In the genomic region with DNA sequence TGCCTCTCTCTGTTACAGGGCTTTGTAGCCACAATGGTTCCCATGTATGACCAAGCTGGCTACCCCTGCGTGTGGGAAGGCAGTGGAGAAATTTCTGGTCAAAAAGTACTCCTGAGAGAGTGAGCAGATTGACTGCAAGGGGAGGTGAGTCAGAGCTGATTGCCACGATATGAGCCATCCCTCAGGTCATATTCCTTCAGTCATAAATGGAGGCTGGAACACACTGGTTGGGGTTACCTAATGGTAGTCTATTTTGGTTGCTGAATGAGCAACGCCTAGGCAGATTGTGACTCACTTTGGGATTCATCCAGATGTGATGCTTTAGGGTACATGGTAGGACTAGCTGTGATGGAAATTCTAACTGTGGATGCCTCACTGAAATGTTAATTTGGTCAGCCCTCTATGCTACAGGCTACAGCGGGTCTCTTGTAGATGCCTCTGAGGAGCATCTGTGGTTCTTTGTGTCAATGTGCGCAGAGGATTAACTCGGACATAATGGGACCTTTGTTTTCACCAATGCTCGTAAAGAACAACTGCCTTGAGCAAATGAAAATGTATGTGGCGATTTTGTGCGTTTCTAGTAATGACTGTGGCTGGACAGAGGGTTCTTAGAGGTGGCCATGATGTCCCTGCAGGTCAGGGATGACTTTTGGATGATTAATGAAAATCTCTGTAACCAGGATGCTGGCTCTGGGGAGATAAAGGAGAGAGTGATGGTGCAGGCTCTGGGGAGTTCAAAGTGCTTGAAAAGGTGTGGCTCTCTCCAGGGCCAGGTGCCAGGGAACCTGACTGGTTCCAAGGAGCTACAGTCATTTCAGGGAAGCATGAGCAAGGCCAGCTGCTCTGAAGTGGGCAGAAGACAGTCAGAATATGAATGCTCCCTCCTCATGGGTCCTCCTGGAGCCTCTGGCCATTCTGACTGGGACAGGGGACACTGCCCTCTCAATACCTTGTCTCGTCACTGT, we compare ENCODE assay signal across 26 mouse cellular contexts.
A peak's percentile ranks its signal among the peaks of the same experiment; 100 is the strongest.
DNase-seq lines count a peak whose midpoint lies in the region; ATAC-seq and TF ChIP-seq lines count a peak whose summit lies in the region.
"Had no signal": no experiment of that assay in that cellular context is flagged by ENCODE, and none has a peak within 500 bp of the region (broad histone marks: within the 10 kb centered on the region; RNA-seq: fewer than 3 reads in every experiment).

No protein-coding gene starts in this region.

- WGBS in midbrain, embryonic 10.5 days: 65% methylated on average over 10 of the region's 10 CpGs
- WGBS in midbrain, embryonic 11.5 days: 58% methylated on average over 10 of the region's 10 CpGs

- H3ac ChIP-seq in myocyte (ENCODE audit: control insufficient read depth, insufficient read length): no peak overlapping the region

- no peak for TF ChIP-seq CTCF in left cerebral cortex, adult 2 months (IDR thresholded peaks at IDR 0.05)

- no peak overlapping the region for H3K4me2 ChIP-seq in midbrain, embryonic 11.5 days
- peak overlapping the region; percentile 48 for H3K4me2 ChIP-seq in myocyte (ENCODE audit: low read depth)
- H3K4me2 ChIP-seq: hindbrain, embryonic 15.5 days; limb, embryonic 12.5 days; liver, embryonic 15.5 days had no signal

- H3K36me3 ChIP-seq in midbrain, embryonic 10.5 days: no peaks in the 10 kb centered on the region
- H3K36me3 ChIP-seq in midbrain, embryonic 11.5 days (ENCODE audit: control insufficient read depth, insufficient read depth, low read length): no peaks in the 10 kb centered on the region
- H3K36me3 ChIP-seq in myocyte (ENCODE audit: control insufficient read depth, insufficient read depth): no peaks in the 10 kb centered on the region
- H3K36me3 ChIP-seq: G1E; hindbrain, embryonic 15.5 days; limb, embryonic 12.5 days; liver, embryonic 15.5 days had no signal

- TF ChIP-seq POLR2A in myocyte (IDR thresholded peaks at IDR 0.05; ENCODE audit: insufficient read length, low read depth): no peak

- H3K79me2 ChIP-seq in myocyte (ENCODE audit: control insufficient read depth, insufficient read depth): no peaks in the 10 kb centered on the region

- H3K27me3 ChIP-seq in midbrain, embryonic 10.5 days (ENCODE audit: low read depth, poor library complexity, severe bottlenecking): no peaks in the 10 kb centered on the region
- no peaks in the 10 kb centered on the region for H3K27me3 ChIP-seq in midbrain, embryonic 11.5 days (ENCODE audit: control insufficient read depth, insufficient read depth, low read length)
- H3K27me3 ChIP-seq in myocyte (ENCODE audit: control insufficient read depth, insufficient read depth, insufficient read length): no peaks in the 10 kb centered on the region
- H3K27me3 ChIP-seq: hindbrain, embryonic 15.5 days; limb, embryonic 12.5 days; liver, embryonic 15.5 days had no signal

- intact Hi-C loops in left cerebral cortex, adult 2 months (cut with DNase I): no loop called here

- DNase-seq in embryo, embryonic 10.5 days (ENCODE audit: low spot score): peak; percentile 5
- DNase-seq in embryo, embryonic 10 days (ENCODE audit: low spot score): no peak
- no peak for DNase-seq in midbrain, embryonic 10.5 days (ENCODE audit: low spot score)
- no peak for DNase-seq in midbrain, embryonic 11.5 days (ENCODE audit: low spot score, missing footprints)
- DNase-seq in NIH3T3 (ENCODE audit: low read depth): peak; percentile 97
- DNase-seq in cerebellum, postnatal 10 days: no peak
- no peak for DNase-seq in left cerebral cortex, adult 2 months (ENCODE audit: extremely low spot score in 1 of 2, low spot score in 2 of 2)
- DNase-seq: cerebellum, adult 11-12 months; cerebellum, postnatal 36 days; forebrain, postnatal 0 days; gastrocnemius, postnatal 14 days; heart, postnatal 10 days; right cerebral cortex, postnatal 14 days; thymus, postnatal 25 days had no signal

- H3K27ac ChIP-seq in midbrain, embryonic 10.5 days (replicated peaks): 0 out of 2 replicates have a peak overlapping the region, but pooled peaks have one; percentile 23
- no peak overlapping the region for H3K27ac ChIP-seq in midbrain, embryonic 11.5 days (ENCODE audit: low read depth, low read length)
- H3K27ac ChIP-seq in left cerebral cortex, adult 2 months: no peak overlapping the region
- H3K27ac ChIP-seq: hindbrain, embryonic 15.5 days; kidney, postnatal 0 days; layer of hippocampus, adult 2 months; limb, embryonic 12.5 days; liver, embryonic 15.5 days; stomach, postnatal 0 days had no signal

- ATAC-seq in midbrain, embryonic 11.5 days (ENCODE audit: low FRiP score): no peak; the same call in 1 of the 2 replicates
- ATAC-seq: CD4-positive, CD25-positive, alpha-beta regulatory T cell, adult 4 months; forebrain, postnatal 0 days; intestine, postnatal 0 days; lung, postnatal 0 days; midbrain, embryonic 16.5 days had no signal

- H3K9ac ChIP-seq in midbrain, embryonic 11.5 days (ENCODE audit: low read length): no peak overlapping the region
- H3K9ac ChIP-seq: forebrain, postnatal 0 days; hindbrain, embryonic 15.5 days; limb, embryonic 12.5 days; liver, embryonic 15.5 days had no signal

- H3K9me3 ChIP-seq in midbrain, embryonic 10.5 days (replicated peaks): no peaks in the 10 kb centered on the region
- no peaks in the 10 kb centered on the region for H3K9me3 ChIP-seq in midbrain, embryonic 11.5 days (ENCODE audit: control insufficient read depth, low read length)
- H3K9me3 ChIP-seq: hindbrain, embryonic 15.5 days; limb, embryonic 12.5 days; liver, embryonic 15.5 days had no signal

- H3K4me1 ChIP-seq in midbrain, embryonic 10.5 days: no peaks in the 10 kb centered on the region; the same call in 1 of the 2 replicates
- H3K4me1 ChIP-seq in midbrain, embryonic 11.5 days (ENCODE audit: control insufficient read depth, insufficient read depth, low read length): no peaks in the 10 kb centered on the region; the same call in 1 of the 2 replicates
- H3K4me1 ChIP-seq: hindbrain, embryonic 15.5 days; liver, embryonic 15.5 days had no signal

- no peak overlapping the region for H3K4me3 ChIP-seq in midbrain, embryonic 10.5 days
- no peak overlapping the region for H3K4me3 ChIP-seq in midbrain, embryonic 11.5 days (ENCODE audit: low read depth, low read length)
- H3K4me3 ChIP-seq in myocyte: no peak overlapping the region
- no peak overlapping the region for H3K4me3 ChIP-seq in left cerebral cortex, adult 2 months
- H3K4me3 ChIP-seq: hindbrain, embryonic 15.5 days; layer of hippocampus, adult 2 months; limb, embryonic 12.5 days; liver, embryonic 15.5 days had no signal

TF ChIP-seq in myocyte, 11 proteins besides CTCF, POLR2A, EP300 and RAD21:
- TF ChIP-seq TCF12 (IDR thresholded peaks at IDR 0.05; ENCODE audit: insufficient read depth, poor library complexity, severe bottlenecking) (no peak), CEBPB (IDR thresholded peaks at IDR 0.05; ENCODE audit: insufficient read depth, poor library complexity, severe bottlenecking) (0 out of 2 replicates have a peak, but pooled peaks have one; percentile 46), TCF3 (IDR thresholded peaks at IDR 0.05; ENCODE audit: insufficient read length, low read depth) (no peak), MYOG (IDR thresholded peaks at IDR 0.05; ENCODE audit: control insufficient read depth in 1 of 3, insufficient read depth in 1 of 3, insufficient read length in 2 of 3, low read depth in 2 of 3) (no peak), SRF (IDR thresholded peaks at IDR 0.05; ENCODE audit: control insufficient read depth, insufficient read length, low read depth) (no peak)

Comparison
In these comparisons a context has a peak if more than half of its experiments do, and no peak if none do; other contexts are left out.
1. DNase-seq: peak in embryo, embryonic 10.5 days (single experiment) and NIH3T3 (single experiment); none in embryo, embryonic 10 days (single experiment), midbrain, embryonic 10.5 days (single experiment), midbrain, embryonic 11.5 days (single experiment), cerebellum, postnatal 10 days (0 of 2) and left cerebral cortex, adult 2 months (0 of 2).